ENCODE assay signal across 9 mouse cellular contexts in the genomic region with DNA sequence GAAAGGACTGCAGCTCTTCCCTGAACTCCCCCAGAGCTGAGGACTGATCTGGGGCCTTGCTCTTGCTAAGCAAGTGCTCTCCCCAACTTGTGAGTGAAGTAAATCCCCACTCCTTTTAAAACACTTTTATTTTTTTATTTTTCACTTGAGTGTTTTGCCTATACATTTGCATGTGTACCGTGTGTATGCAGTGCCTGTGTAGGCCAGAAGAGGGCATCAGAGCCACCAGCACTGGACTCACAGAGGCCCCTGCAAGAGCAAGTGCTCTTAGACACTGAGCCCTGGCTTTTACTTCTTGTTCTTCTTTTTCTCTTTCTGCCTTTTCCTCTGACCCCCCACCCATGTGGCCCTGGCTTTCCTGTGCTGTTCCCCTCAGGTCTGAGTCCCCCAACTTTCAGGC. TPM values are rescaled to one million over a fixed set of nuclear protein-coding genes. Genes with fewer than 3 reads are reported as not detected.
DNase-seq lines count a peak whose midpoint lies in the region; ATAC-seq and TF ChIP-seq lines count a peak whose summit lies in the region.
"Not testable (repeated sequence)": the region's sequence is repeated elsewhere in the genome, so short reads cannot be mapped to it uniquely, and the experiment has no call there.
"Had no signal": no experiment of that assay in that cellular context is flagged by ENCODE, and none has a peak within 500 bp of the region (broad histone marks: within the 10 kb centered on the region; RNA-seq: fewer than 3 reads in every experiment).

No protein-coding gene starts in this region.

- 88% methylated on average over 1 of the region's 1 CpGs for WGBS in embryonic facial prominence, embryonic 10.5 days
- 93% methylated on average over 1 of the region's 1 CpGs for WGBS in heart, postnatal 0 days
- 97% methylated on average over 1 of the region's 1 CpGs for WGBS in lung, embryonic 14.5 days
- 100% methylated on average over 1 of the region's 1 CpGs for WGBS in stomach, postnatal 0 days

- in situ Hi-C loops in CH12.LX (cut with MboI; ENCODE audit: low pct_ligation_motif_present, low pct_unique_long_range_greater_than_20kb, low sequenced_read_pairs) = loop anchor here (10.0 to 25.0 kb wide), 3 partner anchors 126 to 474 kb away; no protein-coding TSS in a partner anchor

- TF ChIP-seq EP300 in CH12.LX (IDR thresholded peaks at IDR 0.05; ENCODE audit: low read length); MEL (IDR thresholded peaks at IDR 0.05; ENCODE audit: low read depth in 1 of 2, low read length in 2 of 2); heart, postnatal 0 days (IDR thresholded peaks at IDR 0.05; ENCODE audit: low read depth); stomach, postnatal 0 days (optimal IDR thresholded peaks at IDR 0.05): not testable (repeated sequence)

- not testable (repeated sequence) for H3K4me2 ChIP-seq in CH12.LX (ENCODE audit: insufficient read depth, low read depth, poor library complexity, severe bottlenecking); heart, postnatal 0 days (ENCODE audit: low read depth, low read length); lung, embryonic 14.5 days; stomach, postnatal 0 days (replicated peaks; ENCODE audit: low read depth)

- TF ChIP-seq RAD21 in CH12.LX (IDR thresholded peaks at IDR 0.05; ENCODE audit: low read depth, low read length); MEL (IDR thresholded peaks at IDR 0.05; ENCODE audit: low read depth, low read length): not testable (repeated sequence)

- not testable (repeated sequence) for H3K9ac ChIP-seq in CH12.LX (ENCODE audit: insufficient read depth, low read depth); MEL (ENCODE audit: control insufficient read depth, low read depth, low read length, poor library complexity, severe bottlenecking); heart, postnatal 0 days (replicated peaks; ENCODE audit: low read depth, low read length); lung, embryonic 14.5 days; stomach, postnatal 0 days (ENCODE audit: low read length)

- peak; percentile 14 for DNase-seq in CH12.LX (ENCODE audit: extremely low read depth)
- DNase-seq in MEL (ENCODE audit: low read depth, low spot score) = peak; percentile 7
- DNase-seq in embryonic facial prominence, embryonic 10.5 days (ENCODE audit: low spot score) = peak; percentile 17
- not testable (repeated sequence) for DNase-seq in heart, postnatal 0 days (ENCODE audit: low spot score); layer of hippocampus, adult 2 months (ENCODE audit: low spot score in 2 of 2); stomach, postnatal 0 days (ENCODE audit: low spot score)
- DNase-seq in lung, embryonic 14.5 days = peak; percentile 10

- dilution Hi-C loops in CH12.LX (cut with MboI; ENCODE audit: extremely low pct_ligation_motif_present, extremely low pct_unique_long_range_greater_than_20kb, low sequenced_read_pairs) = not testable (repeated sequence)

- not testable (repeated sequence) for H3K4me3 ChIP-seq in CH12.LX (replicated peaks in 1 of 3; ENCODE audit: low read depth in 2 of 3, low read length in 2 of 3, poor library complexity in 1 of 3); MEL (ENCODE audit: control insufficient read depth in 1 of 2, insufficient read depth in 1 of 2, low read depth in 2 of 2, low read length in 2 of 2); embryonic facial prominence, embryonic 10.5 days; heart, postnatal 0 days (ENCODE audit: low read depth, low read length); layer of hippocampus, adult 2 months; lung, embryonic 14.5 days (ENCODE audit: low read depth, low read length); stomach, postnatal 0 days (ENCODE audit: low read depth, low read length)

- H3K27ac ChIP-seq in CH12.LX (ENCODE audit: insufficient read depth, low read depth); MEL (ENCODE audit: control insufficient read depth, low read depth, low read length); embryonic facial prominence, embryonic 10.5 days (replicated peaks); heart, postnatal 0 days (ENCODE audit: low read depth); layer of hippocampus, adult 2 months; lung, embryonic 14.5 days (ENCODE audit: low read depth); stomach, postnatal 0 days (replicated peaks): not testable (repeated sequence)

- H3K27me3 ChIP-seq in CH12.LX (replicated peaks); MEL (ENCODE audit: control insufficient read depth in 1 of 2, insufficient read depth in 2 of 2, low read length in 2 of 2); embryonic facial prominence, embryonic 10.5 days (replicated peaks; ENCODE audit: low read depth, poor library complexity, severe bottlenecking); heart, postnatal 0 days (ENCODE audit: control insufficient read depth, insufficient read depth, low read length); lung, embryonic 14.5 days (ENCODE audit: insufficient read depth, low read length); stomach, postnatal 0 days (ENCODE audit: control insufficient read depth, insufficient read depth, low read length): not testable (repeated sequence)

- TF ChIP-seq POLR2A in CH12.LX (IDR thresholded peaks at IDR 0.05; ENCODE audit: low read depth, low read length); MEL (IDR thresholded peaks at IDR 0.05; ENCODE audit: control insufficient read depth in 1 of 2, insufficient read depth in 1 of 2, low read depth in 1 of 2, low read length in 2 of 2, poor library complexity in 1 of 2): not testable (repeated sequence)

- H3K36me3 ChIP-seq in CH12.LX (replicated peaks in 1 of 2; ENCODE audit: control insufficient read depth in 1 of 2, insufficient read depth in 1 of 2, low read length in 1 of 2); MEL (ENCODE audit: control insufficient read depth in 1 of 2, insufficient read depth in 2 of 2, low read length in 2 of 2); embryonic facial prominence, embryonic 10.5 days (replicated peaks); heart, postnatal 0 days (replicated peaks; ENCODE audit: control insufficient read depth, insufficient read depth, low read length); lung, embryonic 14.5 days (ENCODE audit: insufficient read depth); stomach, postnatal 0 days (ENCODE audit: control insufficient read depth, insufficient read depth, low read length): not testable (repeated sequence)

- TF ChIP-seq CTCF in CH12.LX (conservative IDR thresholded peaks at IDR 0.05 in 1 of 2, IDR thresholded peaks at IDR 0.05 in 1 of 2; ENCODE audit: low read depth in 2 of 2, low read length in 2 of 2) (0 out of 4 replicates have a peak, but pooled peaks of 1 of the 2 experiments have one; percentile 10), MEL (IDR thresholded peaks at IDR 0.05 in 2 of 3, conservative IDR thresholded peaks at IDR 0.05 in 1 of 3; ENCODE audit: control insufficient read depth in 1 of 3, insufficient read depth in 1 of 3, low read depth in 2 of 3, low read length in 3 of 3, poor library complexity in 1 of 3, severe bottlenecking in 1 of 3) (peak; percentile 10 to 22 (median 14); a peak in 4 of 6 replicates)
- TF ChIP-seq CTCF in heart, postnatal 0 days (IDR thresholded peaks at IDR 0.05; ENCODE audit: low read depth) = 0 out of 2 replicates have a peak, but pooled peaks have one; percentile 7
- TF ChIP-seq CTCF in layer of hippocampus, adult 2 months (conservative IDR thresholded peaks at IDR 0.05) = peak; percentile 51
- TF ChIP-seq CTCF in lung, embryonic 14.5 days (IDR thresholded peaks at IDR 0.05; ENCODE audit: low read depth) = peak; percentile 21
- peak; percentile 37 for TF ChIP-seq CTCF in stomach, postnatal 0 days (IDR thresholded peaks at IDR 0.05; ENCODE audit: low read depth)

- H3K79me2 ChIP-seq in CH12.LX (replicated peaks; ENCODE audit: control insufficient read depth, extremely low read depth, insufficient read depth, poor library complexity, severe bottlenecking); MEL (ENCODE audit: control insufficient read depth, insufficient read depth, low read length, poor library complexity): not testable (repeated sequence)

- H3K4me1 ChIP-seq in CH12.LX (ENCODE audit: control insufficient read depth in 1 of 2, insufficient read depth in 2 of 2) = peaks cover 0 to 12% of the 10 kb centered on the region in 2 experiments; a peak in 2 of 4 replicates
- H3K4me1 ChIP-seq in MEL (ENCODE audit: control insufficient read depth in 1 of 2, insufficient read depth in 2 of 2, low read length in 2 of 2); embryonic facial prominence, embryonic 10.5 days; heart, postnatal 0 days (ENCODE audit: control insufficient read depth, insufficient read depth); lung, embryonic 14.5 days (ENCODE audit: insufficient read depth); stomach, postnatal 0 days (replicated peaks; ENCODE audit: control insufficient read depth, insufficient read depth): not testable (repeated sequence)

- not testable (repeated sequence) for H3K9me3 ChIP-seq in CH12.LX (replicated peaks; ENCODE audit: low read length); MEL (replicated peaks; ENCODE audit: insufficient read depth, low read length); embryonic facial prominence, embryonic 10.5 days; heart, postnatal 0 days (replicated peaks; ENCODE audit: control insufficient read depth, low read length); lung, embryonic 14.5 days (ENCODE audit: low read depth, low read length); stomach, postnatal 0 days (ENCODE audit: control insufficient read depth, low read length)

- ATAC-seq in heart, postnatal 0 days (ENCODE audit: insufficient read depth, low read depth); lung, embryonic 14.5 days (ENCODE audit: insufficient read depth); stomach, postnatal 0 days (ENCODE audit: low FRiP score, low TSS enrichment): not testable (repeated sequence)

RNA-seq across cellular contexts. Expression of gene Slc2a12, which starts 56.2 kb away (rescaled TPM):
- total RNA-seq in CH12.LX (2012; rRNA removed) = 0.13 and 0.25 TPM in 2 replicates
- total RNA-seq in CH12.LX (2014; rRNA removed) = not detected in 2 replicates
- not detected in 2 replicates for polyA plus RNA-seq in CH12.LX (2012; ENCODE audit: insufficient read length, low read depth)
- total RNA-seq in MEL (2012; rRNA removed) = 0.26 and 0.35 TPM in 2 replicates
- under 1 TPM in 1 of 2 experiments, not detected in 1; 0.01 TPM for polyA plus RNA-seq in MEL (2012; ENCODE audit: insufficient read depth in 1 of 2, insufficient read length in 2 of 2, low read depth in 1 of 2, low replicate concordance in 2 of 2, missing spikeins in 1 of 2)
- 1.2 and 1.7 TPM in 2 replicates for polyA plus RNA-seq in embryonic facial prominence, embryonic 10.5 days (2016; fragmentation: Nextera tagmentation; extraction: Ambion mirVana)
- total RNA-seq in heart, postnatal 0 days (2014; rRNA removed; ENCODE audit: low replicate concordance) = 4.4 and 6.2 TPM in 2 replicates
- polyA plus RNA-seq in heart, postnatal 0 days (2015; fragmentation: Nextera tagmentation; extraction: Ambion mirVana) = 1.9 and 2.5 TPM in 2 replicates
- 1 to 10 TPM; 3.1 to 6.0 TPM for total RNA-seq in layer of hippocampus, adult 2 months (2021)
- 1.1 and 1.3 TPM in 2 replicates for polyA plus RNA-seq in lung, embryonic 14.5 days (2014; fragmentation: Nextera tagmentation; extraction: Ambion mirVana)
- polyA plus RNA-seq in stomach, postnatal 0 days (2015; fragmentation: Nextera tagmentation; extraction: Ambion mirVana) = 0.87 and 1.0 TPM in 2 replicates
- polyA plus RNA-seq: activated CD4-positive, CD25-positive, alpha-beta regulatory T cell, adult 4 months; G1E had no signal
